Comparison of ENCODE assay signal across 14 mouse cellular contexts in genomic region chr14:73116301-73116700, GRCm38 (mm10). TPM values are rescaled to one million over a fixed set of nuclear protein-coding genes. Genes with fewer than 3 reads are reported as not detected.
DNase-seq lines count a peak whose midpoint lies in the region; ATAC-seq and TF ChIP-seq lines count a peak whose summit lies in the region.
"Had no signal": no experiment of that assay in that cellular context is flagged by ENCODE, and none has a peak within 500 bp of the region (broad histone marks: within the 10 kb centered on the region; RNA-seq: fewer than 3 reads in every experiment).

No protein-coding gene starts in this region.

- TF ChIP-seq CTCF in bone marrow, adult 2 months (IDR thresholded peaks at IDR 0.05; ENCODE audit: control insufficient read depth, insufficient read depth, low read length) = no peak

- H3K27ac ChIP-seq in liver, embryonic 11.5 days (ENCODE audit: low read depth, low read length) = no peak overlapping the region
- H3K27ac ChIP-seq in bone marrow, adult 2 months (ENCODE audit: control insufficient read depth, insufficient read depth, low read depth, low read length, poor library complexity) = peak overlapping the region; percentile 25; the same call in 1 of the 2 replicates
- peak overlapping the region; percentile 36 for H3K27ac ChIP-seq in macrophage
- H3K27ac ChIP-seq: forebrain, embryonic 13.5 days; hindbrain, embryonic 10.5 days; neural tube, embryonic 15.5 days had no signal

- H3K9ac ChIP-seq in liver, embryonic 11.5 days (ENCODE audit: low read depth, low read length) = no peak overlapping the region
- H3K9ac ChIP-seq: embryonic facial prominence, embryonic 15.5 days; forebrain, embryonic 13.5 days; kidney, embryonic 15.5 days; limb, embryonic 12.5 days; neural tube, embryonic 15.5 days had no signal

- no peak overlapping the region for H3K4me2 ChIP-seq in liver, embryonic 11.5 days
- H3K4me2 ChIP-seq: forebrain, embryonic 13.5 days had no signal

- peaks cover 15% of the 10 kb centered on the region for H3K4me1 ChIP-seq in liver, embryonic 11.5 days (replicated peaks; ENCODE audit: control insufficient read depth, insufficient read depth, low read length)
- H3K4me1 ChIP-seq in bone marrow, adult 2 months (ENCODE audit: control insufficient read depth, insufficient read depth, low read length) = peaks cover 9% of the 10 kb centered on the region
- H3K4me1 ChIP-seq: neural tube, embryonic 15.5 days had no signal

- H3K4me3 ChIP-seq in liver, embryonic 11.5 days (ENCODE audit: low read depth, low read length) = no peak overlapping the region
- H3K4me3 ChIP-seq in bone marrow, adult 2 months (replicated peaks; ENCODE audit: control insufficient read depth, low read depth, low read length) = no peak overlapping the region
- no peak overlapping the region for H3K4me3 ChIP-seq in macrophage (ENCODE audit: inconsistent target)
- H3K4me3 ChIP-seq: forebrain, embryonic 13.5 days; hindbrain, embryonic 10.5 days; limb, embryonic 12.5 days; neural tube, embryonic 15.5 days had no signal

- H3K9me3 ChIP-seq in liver, embryonic 11.5 days (ENCODE audit: control insufficient read depth, low read length) = no peaks in the 10 kb centered on the region
- H3K9me3 ChIP-seq: embryonic facial prominence, embryonic 15.5 days; forebrain, embryonic 13.5 days; hindbrain, embryonic 10.5 days; kidney, embryonic 15.5 days; limb, embryonic 12.5 days; neural tube, embryonic 15.5 days had no signal

- TF ChIP-seq POLR2A in bone marrow, adult 2 months (IDR thresholded peaks at IDR 0.05; ENCODE audit: borderline replicate concordance, control insufficient read depth, low read depth, low read length) = no peak

- no peaks in the 10 kb centered on the region for H3K79me2 ChIP-seq in macrophage (ENCODE audit: inconsistent target)

- DNase-seq in liver, embryonic 11.5 days (ENCODE audit: low spot score) = peak; percentile 23
- DNase-seq in liver = no peak
- peak; percentile 70 to 74 for DNase-seq in thymus, postnatal 36 days
- DNase-seq in urinary bladder, adult 18-20 months (ENCODE audit: low spot score in 2 of 2) = no peak
- no peak for DNase-seq in gastrocnemius, postnatal 10 days
- DNase-seq: cerebellum, adult 11-12 months had no signal

- H3K36me3 ChIP-seq in liver, embryonic 11.5 days (ENCODE audit: control insufficient read depth, insufficient read depth, low read length) = no peaks in the 10 kb centered on the region
- H3K36me3 ChIP-seq in macrophage (ENCODE audit: inconsistent target) = no peaks in the 10 kb centered on the region
- H3K36me3 ChIP-seq: embryonic facial prominence, embryonic 15.5 days; hindbrain, embryonic 10.5 days; kidney, embryonic 15.5 days; limb, embryonic 12.5 days; neural tube, embryonic 15.5 days had no signal

- no peaks in the 10 kb centered on the region for H3K27me3 ChIP-seq in liver, embryonic 11.5 days (replicated peaks; ENCODE audit: control insufficient read depth, insufficient read depth, low read length)
- H3K27me3 ChIP-seq: embryonic facial prominence, embryonic 15.5 days; forebrain, embryonic 13.5 days; kidney, embryonic 15.5 days; limb, embryonic 12.5 days; neural tube, embryonic 15.5 days had no signal

- WGBS in liver, embryonic 11.5 days = 57% methylated on average over 2 of the region's 2 CpGs
- WGBS in bone marrow, adult 2 months = 26% methylated on average over 2 of the region's 2 CpGs
- 42% methylated on average over 2 of the region's 2 CpGs for WGBS in macrophage (ENCODE audit: missing documents)

- no peak for ATAC-seq in liver, embryonic 11.5 days (replicated peaks; ENCODE audit: low FRiP score)
- ATAC-seq: forebrain, embryonic 13.5 days had no signal

RNA-seq across cellular contexts. Expression of gene Rcbtb2, which starts 6.5 kb away (rescaled TPM):
- polyA plus RNA-seq in liver, embryonic 11.5 days (2014; fragmentation: Nextera tagmentation; extraction: Ambion mirVana) = 56.3 and 56.9 TPM in 2 replicates
- polyA plus RNA-seq in bone marrow, adult 2 months (2011; ENCODE audit: insufficient read depth, insufficient read length, low replicate concordance, missing spikeins) = 11.1 and 18.3 TPM in 2 replicates
- total RNA-seq in macrophage (2018; cell fraction: chromatin; rRNA removed) = 100 to 1,000 TPM in 9 of 26 experiments, 10 to 100 TPM in 17; 10.1 to 399 (median 78.4) TPM
- 100 to 1,000 TPM in 13 of 26 experiments, 10 to 100 TPM in 13; 30.9 to 230 (median 97.0) TPM for total RNA-seq in macrophage (2018; cell fraction: cytosol; rRNA removed)
- 100 to 1,000 TPM in 8 of 26 experiments, 10 to 100 TPM in 18; 16.4 to 314 (median 54.6) TPM for total RNA-seq in macrophage (2018; cell fraction: nucleus; rRNA removed)
- polyA plus RNA-seq in macrophage (2018) = 214 to 549 TPM (median 282 TPM) in 3 replicates
- total RNA-seq in gastrocnemius, postnatal 10 days (2021) = 10 to 100 TPM; 26.1 to 28.9 TPM

Comparison
In these comparisons a context has a peak if more than half of its experiments do, and no peak if none do; other contexts are left out.
1. DNase-seq: peak in liver, embryonic 11.5 days (single experiment) and thymus, postnatal 36 days (2 of 2); none in liver (single experiment), urinary bladder, adult 18-20 months (0 of 2) and gastrocnemius, postnatal 10 days (single experiment).